Mouse (Mus musculus): ENCODE measurements around the gene BC107364. TPM values are rescaled to one million over a fixed set of nuclear protein-coding genes. Genes with fewer than 3 reads are reported as not detected.

Gene BC107364
- total and polyA plus RNA-seq, 3 experiments, result 0.17 TPM; not detected in 2

- Histone ChIP-seq H3K79me2 (ENCODE audit: control insufficient read depth, insufficient read depth, low read length, poor library complexity) (no peaks in the 10 kb centered on the region), H3K27me3 (ENCODE audit: control insufficient read depth in 1 of 2, insufficient read depth in 2 of 2, low read length in 2 of 2) (no peaks in the 10 kb centered on the region), H3K4me3 (ENCODE audit: control insufficient read depth in 1 of 2, insufficient read depth in 1 of 2, low read depth in 2 of 2, low read length in 2 of 2) (peak overlapping the region in 1 of 2 experiments; percentile 16; a peak in 1 of 4 replicates), H3K4me1 (ENCODE audit: control insufficient read depth in 1 of 2, insufficient read depth in 2 of 2, low read length in 2 of 2) (peaks cover 0 to 5% of the 10 kb centered on the region in 2 experiments; a peak in 3 of 4 replicates), H3K36me3 (ENCODE audit: control insufficient read depth in 1 of 2, insufficient read depth in 2 of 2, low read length in 2 of 2) (peaks cover 0 to 12% of the 10 kb centered on the region in 2 experiments; a peak in 2 of 4 replicates), H3K9ac (ENCODE audit: control insufficient read depth, low read depth, low read length, poor library complexity, severe bottlenecking) (peak overlapping the region; percentile 55), H3K27ac (ENCODE audit: control insufficient read depth, low read depth, low read length) (no peak overlapping the region; the same call in 1 of the 2 replicates), H3K9me3 (replicated peaks; ENCODE audit: insufficient read depth, low read length) (no peaks in the 10 kb centered on the region)
- TF ChIP-seq MYC (IDR thresholded peaks at IDR 0.05; ENCODE audit: low read depth, low read length) (no peak), NELFE (IDR thresholded peaks at IDR 0.05; ENCODE audit: low read depth, low read length) (no peak), ELF1 (IDR thresholded peaks at IDR 0.05; ENCODE audit: low read depth, low read length) (no peak), POLR2AphosphoS2 (IDR thresholded peaks at IDR 0.05; ENCODE audit: low read length) (no peak), UBTF (IDR thresholded peaks at IDR 0.05; ENCODE audit: borderline replicate concordance, insufficient read depth, low read depth, low read length) (no peak), SIN3A (IDR thresholded peaks at IDR 0.05; ENCODE audit: low read length) (no peak), ZNF384 (IDR thresholded peaks at IDR 0.05; ENCODE audit: low read depth, low read length) (no peak), KAT2A (conservative IDR thresholded peaks at IDR 0.05; ENCODE audit: low read depth, low read length) (no peak), TBP (IDR thresholded peaks at IDR 0.05; ENCODE audit: low read depth, low read length) (no peak), ETS1 (IDR thresholded peaks at IDR 0.05; ENCODE audit: low read depth, low read length) (no peak), EP300 (IDR thresholded peaks at IDR 0.05; ENCODE audit: low read depth in 1 of 2, low read length in 2 of 2) (no peak), USF2 (IDR thresholded peaks at IDR 0.05; ENCODE audit: borderline replicate concordance in 1 of 2, insufficient read depth in 1 of 2, low read depth in 1 of 2, low read length in 2 of 2) (no peak), ZKSCAN1 (IDR thresholded peaks at IDR 0.05; ENCODE audit: low read depth, low read length) (no peak), TCF12 (IDR thresholded peaks at IDR 0.05; ENCODE audit: low read depth, low read length) (no peak), POLR2AphosphoS5 (IDR thresholded peaks at IDR 0.05; ENCODE audit: borderline replicate concordance, low read depth, low read length) (no peak), POLR2A (IDR thresholded peaks at IDR 0.05; ENCODE audit: control insufficient read depth in 1 of 2, insufficient read depth in 1 of 2, low read depth in 1 of 2, low read length in 2 of 2, poor library complexity in 1 of 2) (no peak)
- no peak for DNase-seq (ENCODE audit: low read depth, low spot score)
Observed at GRCm38 (mm10) chr3:96484921-96485320, 32.8 kb upstream of the BC107364 start.

- Histone ChIP-seq H3K4me1 (ENCODE audit: control insufficient read depth in 1 of 2, insufficient read depth in 2 of 2, low read length in 2 of 2) (peaks cover 0 to 6% of the 10 kb centered on the region in 2 experiments; a peak in 3 of 4 replicates), H3K36me3 (ENCODE audit: control insufficient read depth in 1 of 2, insufficient read depth in 2 of 2, low read length in 2 of 2) (peaks cover 0 to 14% of the 10 kb centered on the region in 2 experiments; a peak in 2 of 4 replicates), H3K79me2 (ENCODE audit: control insufficient read depth, insufficient read depth, low read length, poor library complexity) (no peaks in the 10 kb centered on the region), H3K27me3 (ENCODE audit: control insufficient read depth in 1 of 2, insufficient read depth in 2 of 2, low read length in 2 of 2) (no peaks in the 10 kb centered on the region), H3K27ac (ENCODE audit: control insufficient read depth, low read depth, low read length) (no peak overlapping the region), H3K9me3 (replicated peaks; ENCODE audit: insufficient read depth, low read length) (no peaks in the 10 kb centered on the region), H3K4me3 (ENCODE audit: control insufficient read depth in 1 of 2, insufficient read depth in 1 of 2, low read depth in 2 of 2, low read length in 2 of 2) (no peak overlapping the region), H3K9ac (ENCODE audit: control insufficient read depth, low read depth, low read length, poor library complexity, severe bottlenecking) (no peak overlapping the region)
- DNase-seq (ENCODE audit: low read depth, low spot score), result no peak
- TF ChIP-seq GABPA (IDR thresholded peaks at IDR 0.05; ENCODE audit: low read depth, low read length), result no peak
- no peak for TF ChIP-seq GATA1 (IDR thresholded peaks at IDR 0.05; ENCODE audit: low read depth, low read length)
- no peak for TF ChIP-seq HCFC1 (IDR thresholded peaks at IDR 0.05; ENCODE audit: low read depth, low read length)
- no peak for TF ChIP-seq USF2 (IDR thresholded peaks at IDR 0.05; ENCODE audit: borderline replicate concordance in 1 of 2, insufficient read depth in 1 of 2, low read depth in 1 of 2, low read length in 2 of 2)
- no peak for TF ChIP-seq MAZ (IDR thresholded peaks at IDR 0.05; ENCODE audit: low read depth, low read length)
- no peak for TF ChIP-seq RCOR1 (IDR thresholded peaks at IDR 0.05; ENCODE audit: low read depth, low read length)
- no peak for TF ChIP-seq ETS1 (IDR thresholded peaks at IDR 0.05; ENCODE audit: low read depth, low read length)
- no peak for TF ChIP-seq USF1 (IDR thresholded peaks at IDR 0.05; ENCODE audit: low read depth, low read length)
- TF ChIP-seq MAFK (IDR thresholded peaks at IDR 0.05; ENCODE audit: borderline replicate concordance, low read depth, low read length), result no peak
- TF ChIP-seq ELF1 (IDR thresholded peaks at IDR 0.05; ENCODE audit: low read depth, low read length), result no peak
- no peak for TF ChIP-seq SMC3 (IDR thresholded peaks at IDR 0.05; ENCODE audit: low read depth, low read length)
- TF ChIP-seq MAX (IDR thresholded peaks at IDR 0.05; ENCODE audit: low read length), result no peak
- no peak for TF ChIP-seq MEF2A (IDR thresholded peaks at IDR 0.05; ENCODE audit: extremely low read depth, insufficient replicate concordance, low read depth, low read length, poor library complexity, severe bottlenecking)
- no peak for TF ChIP-seq ZKSCAN1 (IDR thresholded peaks at IDR 0.05; ENCODE audit: low read depth, low read length)
- no peak for TF ChIP-seq ZMIZ1 (IDR thresholded peaks at IDR 0.05; ENCODE audit: low read depth, low read length)
- TF ChIP-seq TCF12 (IDR thresholded peaks at IDR 0.05; ENCODE audit: low read depth, low read length), result no peak
- TF ChIP-seq E2F4 (IDR thresholded peaks at IDR 0.05; ENCODE audit: borderline replicate concordance, low read depth, low read length), result no peak
- no peak for TF ChIP-seq POLR2A (IDR thresholded peaks at IDR 0.05; ENCODE audit: control insufficient read depth in 1 of 2, insufficient read depth in 1 of 2, low read depth in 1 of 2, low read length in 2 of 2, poor library complexity in 1 of 2)
Observed at GRCm38 (mm10) chr3:96483946-96484345, 31.8 kb upstream of the BC107364 start.

All from MEL (cell line).